Comparison of ENCODE assay signal across 20 mouse cellular contexts in genomic region chr2:30458349-30458748, GRCm38 (mm10). TPM values are rescaled to one million over a fixed set of nuclear protein-coding genes. Genes with fewer than 3 reads are reported as not detected.
DNase-seq lines count a peak whose midpoint lies in the region; ATAC-seq and TF ChIP-seq lines count a peak whose summit lies in the region.
"Had no signal": no experiment of that assay in that cellular context is flagged by ENCODE, and none has a peak within 500 bp of the region (broad histone marks: within the 10 kb centered on the region; RNA-seq: fewer than 3 reads in every experiment).

No protein-coding gene starts in this region.

- H3K4me1 ChIP-seq in heart, embryonic 13.5 days: peaks cover 48% of the 10 kb centered on the region
- peaks cover under 1% of the 10 kb centered on the region; the same call in 1 of the 2 replicates for H3K4me1 ChIP-seq in lung, postnatal 0 days (ENCODE audit: insufficient read depth, low read depth, low read length)
- peaks cover 5% of the 10 kb centered on the region; the same call in 1 of the 2 replicates for H3K4me1 ChIP-seq in lung, adult 2 months (ENCODE audit: control insufficient read depth, insufficient read depth, low read length)
- peaks cover 2% of the 10 kb centered on the region; the same call in 1 of the 2 replicates for H3K4me1 ChIP-seq in kidney, postnatal 0 days (replicated peaks; ENCODE audit: insufficient read depth, low read length)
- H3K4me1 ChIP-seq in liver, embryonic 11.5 days (replicated peaks; ENCODE audit: control insufficient read depth, insufficient read depth, low read length): peaks cover 5% of the 10 kb centered on the region
- 0 out of 2 replicates have a peak, but pooled peaks cover 4% of the 10 kb centered on the region for H3K4me1 ChIP-seq in midbrain, postnatal 0 days (ENCODE audit: insufficient read depth, low read length)
- H3K4me1 ChIP-seq in forebrain, postnatal 0 days (ENCODE audit: insufficient read depth): no peaks in the 10 kb centered on the region

- H3K27me3 ChIP-seq in heart, embryonic 13.5 days (replicated peaks): no peaks in the 10 kb centered on the region
- H3K27me3 ChIP-seq in lung, postnatal 0 days (replicated peaks; ENCODE audit: insufficient read depth, low read length): no peaks in the 10 kb centered on the region
- no peaks in the 10 kb centered on the region for H3K27me3 ChIP-seq in kidney, postnatal 0 days (ENCODE audit: insufficient read depth, low read length)
- H3K27me3 ChIP-seq in liver, embryonic 11.5 days (replicated peaks; ENCODE audit: control insufficient read depth, insufficient read depth, low read length): no peaks in the 10 kb centered on the region
- no peaks in the 10 kb centered on the region for H3K27me3 ChIP-seq in midbrain, postnatal 0 days (ENCODE audit: insufficient read depth, low read length)
- no peaks in the 10 kb centered on the region for H3K27me3 ChIP-seq in forebrain, postnatal 0 days (ENCODE audit: insufficient read depth, low read length)
- H3K27me3 ChIP-seq: forebrain, embryonic 15.5 days; hindbrain, embryonic 13.5 days; liver, embryonic 13.5 days; neural tube, embryonic 12.5 days had no signal

- no peaks in the 10 kb centered on the region for H3K9me3 ChIP-seq in heart, embryonic 13.5 days
- H3K9me3 ChIP-seq in lung, postnatal 0 days (ENCODE audit: low read length): no peaks in the 10 kb centered on the region
- H3K9me3 ChIP-seq in kidney, postnatal 0 days (replicated peaks; ENCODE audit: low read length): no peaks in the 10 kb centered on the region
- no peaks in the 10 kb centered on the region for H3K9me3 ChIP-seq in liver, embryonic 11.5 days (ENCODE audit: control insufficient read depth, low read length)
- H3K9me3 ChIP-seq in midbrain, postnatal 0 days (ENCODE audit: low read length): no peaks in the 10 kb centered on the region
- H3K9me3 ChIP-seq in forebrain, postnatal 0 days (ENCODE audit: low read length): no peaks in the 10 kb centered on the region
- H3K9me3 ChIP-seq: forebrain, embryonic 15.5 days; hindbrain, embryonic 13.5 days; liver, embryonic 13.5 days; neural tube, embryonic 12.5 days had no signal

- H3K4me2 ChIP-seq in heart, embryonic 13.5 days: no peak overlapping the region
- H3K4me2 ChIP-seq in lung, postnatal 0 days (replicated peaks; ENCODE audit: low read depth, low read length): no peak overlapping the region
- H3K4me2 ChIP-seq in kidney, postnatal 0 days (ENCODE audit: low read length): no peak overlapping the region
- no peak overlapping the region for H3K4me2 ChIP-seq in liver, embryonic 11.5 days
- H3K4me2 ChIP-seq in midbrain, postnatal 0 days (ENCODE audit: low read depth, low read length, poor library complexity, severe bottlenecking): no peak overlapping the region
- H3K4me2 ChIP-seq in forebrain, postnatal 0 days (ENCODE audit: low read depth): no peak overlapping the region
- H3K4me2 ChIP-seq: forebrain, embryonic 15.5 days; hindbrain, embryonic 13.5 days; liver, embryonic 13.5 days; neural tube, embryonic 12.5 days had no signal

- 85% methylated on average over 6 of the region's 6 CpGs for WGBS in heart, embryonic 13.5 days
- 53% methylated on average over 6 of the region's 6 CpGs for WGBS in lung, postnatal 0 days
- WGBS in lung, adult 2 months: 53% methylated on average over 6 of the region's 6 CpGs
- 49% methylated on average over 6 of the region's 6 CpGs for WGBS in kidney, postnatal 0 days
- WGBS in liver, embryonic 11.5 days: 84% methylated on average over 6 of the region's 6 CpGs
- 90% methylated on average over 6 of the region's 6 CpGs for WGBS in midbrain, postnatal 0 days
- WGBS in forebrain, postnatal 0 days: 78% methylated on average over 6 of the region's 6 CpGs

- H3K4me3 ChIP-seq in heart, embryonic 13.5 days: no peak overlapping the region
- no peak overlapping the region for H3K4me3 ChIP-seq in lung, postnatal 0 days (ENCODE audit: low read depth, low read length)
- no peak overlapping the region for H3K4me3 ChIP-seq in lung, adult 2 months (replicated peaks; ENCODE audit: extremely low read depth, low read depth, low read length)
- H3K4me3 ChIP-seq in kidney, postnatal 0 days (replicated peaks; ENCODE audit: low read depth, low read length): no peak overlapping the region
- no peak overlapping the region for H3K4me3 ChIP-seq in liver, embryonic 11.5 days (ENCODE audit: low read depth, low read length)
- H3K4me3 ChIP-seq in midbrain, postnatal 0 days (ENCODE audit: low read depth, low read length): no peak overlapping the region
- H3K4me3 ChIP-seq in forebrain, postnatal 0 days (ENCODE audit: low read depth, low read length): no peak overlapping the region
- H3K4me3 ChIP-seq: forebrain, embryonic 15.5 days; hindbrain, embryonic 13.5 days; liver, embryonic 13.5 days; neural tube, embryonic 12.5 days had no signal

- no peak for DNase-seq in heart, postnatal 4 days
- DNase-seq in lung, postnatal 0 days (ENCODE audit: low spot score): peak; percentile 53
- DNase-seq in lung, adult 2 months: no peak
- no peak for DNase-seq in kidney, postnatal 0 days (ENCODE audit: low spot score)
- no peak for DNase-seq in liver, embryonic 11.5 days (ENCODE audit: low spot score)
- no peak for DNase-seq in midbrain, postnatal 0 days (ENCODE audit: low spot score)
- no peak for DNase-seq in forebrain, postnatal 0 days
- DNase-seq: adrenal gland, adult 2 months; B cell, adult 2 months; cerebellum, adult 11 months; cerebellum, postnatal 36 days; gastrocnemius, postnatal 14 days; layer of hippocampus, postnatal 36 days; liver, embryonic 13.5 days; right cerebral cortex, postnatal 25 days had no signal

- peaks cover 30% of the 10 kb centered on the region for H3K36me3 ChIP-seq in heart, embryonic 13.5 days
- no peaks in the 10 kb centered on the region for H3K36me3 ChIP-seq in lung, postnatal 0 days (ENCODE audit: insufficient read depth, low read length)
- H3K36me3 ChIP-seq in kidney, postnatal 0 days (ENCODE audit: insufficient read depth, low read length): no peaks in the 10 kb centered on the region
- peaks cover 5% of the 10 kb centered on the region; the same call in 1 of the 2 replicates for H3K36me3 ChIP-seq in liver, embryonic 11.5 days (ENCODE audit: control insufficient read depth, insufficient read depth, low read length)
- no peaks in the 10 kb centered on the region for H3K36me3 ChIP-seq in midbrain, postnatal 0 days (ENCODE audit: insufficient read depth, low read length)
- peaks cover 3% of the 10 kb centered on the region; the same call in 1 of the 2 replicates for H3K36me3 ChIP-seq in forebrain, postnatal 0 days (ENCODE audit: insufficient read depth)
- H3K36me3 ChIP-seq: forebrain, embryonic 15.5 days; hindbrain, embryonic 13.5 days had no signal

- no peak for ATAC-seq in heart, embryonic 13.5 days (ENCODE audit: extremely low read depth, insufficient number of reproducible peaks, low FRiP score, low TSS enrichment)
- peak; percentile 48 for ATAC-seq in lung, postnatal 0 days
- no peak for ATAC-seq in kidney, postnatal 0 days (replicated peaks; ENCODE audit: low FRiP score, low read depth)
- ATAC-seq in liver, embryonic 11.5 days (replicated peaks; ENCODE audit: low FRiP score): no peak
- no peak for ATAC-seq in midbrain, postnatal 0 days (ENCODE audit: low FRiP score)
- ATAC-seq in forebrain, postnatal 0 days: no peak
- ATAC-seq: forebrain, embryonic 15.5 days; intestine, embryonic 16.5 days had no signal

- H3K27ac ChIP-seq in heart, embryonic 13.5 days (replicated peaks): peak overlapping the region; percentile 30
- H3K27ac ChIP-seq in lung, postnatal 0 days (ENCODE audit: low read length): peak overlapping the region; percentile 47
- H3K27ac ChIP-seq in kidney, postnatal 0 days: peak overlapping the region; percentile 70
- no peak overlapping the region for H3K27ac ChIP-seq in liver, embryonic 11.5 days (ENCODE audit: low read depth, low read length)
- no peak overlapping the region for H3K27ac ChIP-seq in midbrain, postnatal 0 days (ENCODE audit: low read depth, low read length)
- no peak overlapping the region for H3K27ac ChIP-seq in forebrain, postnatal 0 days (ENCODE audit: low read depth, low read length)
- H3K27ac ChIP-seq: forebrain, embryonic 15.5 days; hindbrain, embryonic 13.5 days; liver, embryonic 13.5 days; neural tube, embryonic 12.5 days had no signal

- no peak for TF ChIP-seq EP300 in lung, postnatal 0 days (IDR thresholded peaks at IDR 0.05)

- no peak overlapping the region for H3K9ac ChIP-seq in heart, embryonic 13.5 days
- H3K9ac ChIP-seq in lung, postnatal 0 days (replicated peaks; ENCODE audit: low read depth): no peak overlapping the region
- no peak overlapping the region for H3K9ac ChIP-seq in kidney, postnatal 0 days (ENCODE audit: low read depth, low read length)
- no peak overlapping the region for H3K9ac ChIP-seq in liver, embryonic 11.5 days (ENCODE audit: low read depth, low read length)
- no peak overlapping the region for H3K9ac ChIP-seq in midbrain, postnatal 0 days (replicated peaks; ENCODE audit: low read length, poor library complexity, severe bottlenecking)
- no peak overlapping the region for H3K9ac ChIP-seq in forebrain, postnatal 0 days
- H3K9ac ChIP-seq: forebrain, embryonic 15.5 days; hindbrain, embryonic 13.5 days; liver, embryonic 13.5 days; neural tube, embryonic 12.5 days had no signal

- no peak for TF ChIP-seq POLR2A in lung, adult 2 months (IDR thresholded peaks at IDR 0.05; ENCODE audit: borderline replicate concordance, extremely low read depth, low read depth, low read length)

- no peak for TF ChIP-seq CTCF in lung, postnatal 0 days (IDR thresholded peaks at IDR 0.05)
- no peak for TF ChIP-seq CTCF in lung, adult 2 months (IDR thresholded peaks at IDR 0.05; ENCODE audit: insufficient read depth, low read length)
- no peak for TF ChIP-seq CTCF in kidney, postnatal 0 days (IDR thresholded peaks at IDR 0.05; ENCODE audit: low read depth)
- TF ChIP-seq CTCF in midbrain, postnatal 0 days (IDR thresholded peaks at IDR 0.05): no peak
- no peak for TF ChIP-seq CTCF in forebrain, postnatal 0 days (IDR thresholded peaks at IDR 0.05; ENCODE audit: low read depth)

RNA-seq across cellular contexts. Expression of gene Ier5l, which starts 15.7 kb away (rescaled TPM):
- polyA plus RNA-seq in heart, embryonic 13.5 days (2015; fragmentation: Nextera tagmentation; extraction: Ambion mirVana): 0.96 and 1.0 TPM in 2 replicates
- total RNA-seq in heart, postnatal 4 days (2021): 10 to 100 TPM; 10.7 to 12.1 TPM
- 3.6 and 4.0 TPM in 2 replicates for polyA plus RNA-seq in lung, postnatal 0 days (2015; fragmentation: Nextera tagmentation; extraction: Ambion mirVana)
- 12.6 and 22.5 TPM in 2 replicates for polyA plus RNA-seq in lung, adult 2 months (2012; rRNA removed)
- polyA plus RNA-seq in kidney, postnatal 0 days (2015; fragmentation: Nextera tagmentation; extraction: Ambion mirVana): 3.5 and 8.1 TPM in 2 replicates
- polyA plus RNA-seq in liver, embryonic 11.5 days (2014; fragmentation: Nextera tagmentation; extraction: Ambion mirVana): 1.2 TPM in 2 replicates
- 23.6 and 28.2 TPM in 2 replicates for total RNA-seq in midbrain, postnatal 0 days (2014; rRNA removed)
- polyA plus RNA-seq in midbrain, postnatal 0 days (2015; fragmentation: Nextera tagmentation; extraction: Ambion mirVana): 2.6 and 3.2 TPM in 2 replicates
- 17.7 and 19.9 TPM in 2 replicates for total RNA-seq in forebrain, postnatal 0 days (2014; rRNA removed)
- 4.0 and 6.2 TPM in 2 replicates for polyA plus RNA-seq in forebrain, postnatal 0 days (2015; fragmentation: Nextera tagmentation; extraction: Ambion mirVana)

RNA-seq across cellular contexts. Expression of gene Ptpa, which starts 42.5 kb away (rescaled TPM):
- 100.0 and 109 TPM in 2 replicates for polyA plus RNA-seq in heart, embryonic 13.5 days (2015; fragmentation: Nextera tagmentation; extraction: Ambion mirVana)
- total RNA-seq in heart, postnatal 4 days (2021): 100 to 1,000 TPM; 139 TPM
- polyA plus RNA-seq in lung, postnatal 0 days (2015; fragmentation: Nextera tagmentation; extraction: Ambion mirVana): 88.0 and 93.3 TPM in 2 replicates
- polyA plus RNA-seq in lung, adult 2 months (2012; rRNA removed): 131 and 136 TPM in 2 replicates
- 131 and 142 TPM in 2 replicates for polyA plus RNA-seq in kidney, postnatal 0 days (2015; fragmentation: Nextera tagmentation; extraction: Ambion mirVana)
- polyA plus RNA-seq in liver, embryonic 11.5 days (2014; fragmentation: Nextera tagmentation; extraction: Ambion mirVana): 124 and 135 TPM in 2 replicates
- total RNA-seq in midbrain, postnatal 0 days (2014; rRNA removed): 139 and 147 TPM in 2 replicates
- polyA plus RNA-seq in midbrain, postnatal 0 days (2015; fragmentation: Nextera tagmentation; extraction: Ambion mirVana): 138 and 141 TPM in 2 replicates
- 129 and 132 TPM in 2 replicates for total RNA-seq in forebrain, postnatal 0 days (2014; rRNA removed)
- polyA plus RNA-seq in forebrain, postnatal 0 days (2015; fragmentation: Nextera tagmentation; extraction: Ambion mirVana): 143 and 148 TPM in 2 replicates

RNA-seq across cellular contexts. Expression of gene Crat, which starts 42.7 kb away (rescaled TPM):
- 74.5 and 76.8 TPM in 2 replicates for polyA plus RNA-seq in heart, embryonic 13.5 days (2015; fragmentation: Nextera tagmentation; extraction: Ambion mirVana)
- 100 to 1,000 TPM; 379 to 401 TPM for total RNA-seq in heart, postnatal 4 days (2021)
- polyA plus RNA-seq in lung, postnatal 0 days (2015; fragmentation: Nextera tagmentation; extraction: Ambion mirVana): 36.5 and 37.4 TPM in 2 replicates
- 89.2 and 103 TPM in 2 replicates for polyA plus RNA-seq in lung, adult 2 months (2012; rRNA removed)
- 42.9 and 49.2 TPM in 2 replicates for polyA plus RNA-seq in kidney, postnatal 0 days (2015; fragmentation: Nextera tagmentation; extraction: Ambion mirVana)
- polyA plus RNA-seq in liver, embryonic 11.5 days (2014; fragmentation: Nextera tagmentation; extraction: Ambion mirVana): 26.1 and 38.3 TPM in 2 replicates
- 32.6 and 38.0 TPM in 2 replicates for total RNA-seq in midbrain, postnatal 0 days (2014; rRNA removed)
- polyA plus RNA-seq in midbrain, postnatal 0 days (2015; fragmentation: Nextera tagmentation; extraction: Ambion mirVana): 24.9 and 27.4 TPM in 2 replicates
- total RNA-seq in forebrain, postnatal 0 days (2014; rRNA removed): 28.0 and 33.6 TPM in 2 replicates
- 20.7 and 24.0 TPM in 2 replicates for polyA plus RNA-seq in forebrain, postnatal 0 days (2015; fragmentation: Nextera tagmentation; extraction: Ambion mirVana)

Comparison
In these comparisons a context has a peak if more than half of its experiments do, and no peak if none do; other contexts are left out.
1. H3K27ac ChIP-seq: peak in heart, embryonic 13.5 days (single experiment), lung, postnatal 0 days (single experiment) and kidney, postnatal 0 days (single experiment); none in liver, embryonic 11.5 days (single experiment), midbrain, postnatal 0 days (single experiment) and forebrain, postnatal 0 days (single experiment).